Mouse (Mus musculus): Measurements from ENCODE around the gene 0610009B22Rik. TPM values are rescaled to one million over a fixed set of nuclear protein-coding genes. Genes with fewer than 3 reads are reported as not detected.

The 0610009B22Rik gene
- polyA plus RNA-seq, 1 experiment, result 45.7 TPM

GRCm38 (mm10) chr11:51638497-51638896 is 50.2 kb downstream of the 0610009B22Rik start:
- H3K9ac ChIP-seq (ENCODE audit: low read depth, poor library complexity, severe bottlenecking), result peak overlapping the region; percentile 30; the same call in 1 of the 2 replicates
- TF ChIP-seq POLR2A (IDR thresholded peaks at IDR 0.05; ENCODE audit: insufficient read depth, low read length) (no peak), EP300 (IDR thresholded peaks at IDR 0.05; ENCODE audit: insufficient read depth, low read depth, low read length) (no peak), CTCF (IDR thresholded peaks at IDR 0.05; ENCODE audit: low read depth, low read length) (no peak)

GRCm38 (mm10) chr11:51637971-51638414 is 50.7 kb downstream of the 0610009B22Rik start:
- H3K9ac ChIP-seq (ENCODE audit: low read depth, poor library complexity, severe bottlenecking), result peak overlapping the region; percentile 30; the same call in 1 of the 2 replicates
- H3K4me1 ChIP-seq (ENCODE audit: control insufficient read depth, insufficient read depth, low read length), result peaks cover 5% of the 10 kb centered on the region
- no peaks in the 10 kb centered on the region for H3K9me3 ChIP-seq (replicated peaks; ENCODE audit: control insufficient read depth, insufficient read depth, low read length, poor library complexity, severe bottlenecking)
- peaks cover 7% of the 10 kb centered on the region for H3K36me3 ChIP-seq (ENCODE audit: control insufficient read depth, insufficient read depth, low read length, poor library complexity, severe bottlenecking)
- H3K27ac ChIP-seq (ENCODE audit: insufficient read depth, low read length), result peak overlapping the region; percentile 98
- TF ChIP-seq EP300 (IDR thresholded peaks at IDR 0.05; ENCODE audit: insufficient read depth, low read depth, low read length) (peak; percentile 99), POLR2A (IDR thresholded peaks at IDR 0.05; ENCODE audit: insufficient read depth, low read length) (no peak), CTCF (IDR thresholded peaks at IDR 0.05; ENCODE audit: low read depth, low read length) (no peak)
- H3K27me3 ChIP-seq (ENCODE audit: control insufficient read depth, insufficient read depth, low read length, poor library complexity, severe bottlenecking), result no peaks in the 10 kb centered on the region
- no peak overlapping the region for H3K4me3 ChIP-seq (ENCODE audit: low read depth, low read length)

More at GRCm38 (mm10) chr11:51638497-51638896, 50.2 kb downstream of the 0610009B22Rik start:
- H3K4me1 ChIP-seq (ENCODE audit: control insufficient read depth, insufficient read depth, low read length), result peaks cover 7% of the 10 kb centered on the region
- no peaks in the 10 kb centered on the region for H3K9me3 ChIP-seq (replicated peaks; ENCODE audit: control insufficient read depth, insufficient read depth, low read length, poor library complexity, severe bottlenecking)
- H3K4me3 ChIP-seq (ENCODE audit: low read depth, low read length), result no peak overlapping the region
- no peaks in the 10 kb centered on the region for H3K27me3 ChIP-seq (ENCODE audit: control insufficient read depth, insufficient read depth, low read length, poor library complexity, severe bottlenecking)
- H3K36me3 ChIP-seq (ENCODE audit: control insufficient read depth, insufficient read depth, low read length, poor library complexity, severe bottlenecking), result peaks cover 7% of the 10 kb centered on the region
- H3K27ac ChIP-seq (ENCODE audit: insufficient read depth, low read length), result peak overlapping the region; percentile 98

GRCm38 (mm10) chr11:51636323-51636684 is 52.4 kb downstream of the 0610009B22Rik start:
- Histone ChIP-seq H3K4me1 (ENCODE audit: control insufficient read depth, insufficient read depth, low read length) (peaks cover 5% of the 10 kb centered on the region), H3K27me3 (ENCODE audit: control insufficient read depth, insufficient read depth, low read length, poor library complexity, severe bottlenecking) (no peaks in the 10 kb centered on the region), H3K4me3 (ENCODE audit: low read depth, low read length) (peak overlapping the region; percentile 76), H3K36me3 (ENCODE audit: control insufficient read depth, insufficient read depth, low read length, poor library complexity, severe bottlenecking) (0 out of 2 replicates have a peak, but pooled peaks cover 3% of the 10 kb centered on the region), H3K9me3 (replicated peaks; ENCODE audit: control insufficient read depth, insufficient read depth, low read length, poor library complexity, severe bottlenecking) (no peaks in the 10 kb centered on the region), H3K9ac (ENCODE audit: low read depth, poor library complexity, severe bottlenecking) (peak overlapping the region; percentile 87), H3K27ac (ENCODE audit: insufficient read depth, low read length) (peak overlapping the region; percentile 88)
- TF ChIP-seq CTCF (IDR thresholded peaks at IDR 0.05; ENCODE audit: low read depth, low read length) (peak; percentile 12), EP300 (IDR thresholded peaks at IDR 0.05; ENCODE audit: insufficient read depth, low read depth, low read length) (no peak)

GRCm38 (mm10) chr11:51635525-51636322 is 53.0 kb downstream of the 0610009B22Rik start, which contains the start of gene Rmnd5b:
Gene Rmnd5b, minus strand, starts transcription at chr11:51635896.
- Histone ChIP-seq H3K9me3 (replicated peaks; ENCODE audit: control insufficient read depth, insufficient read depth, low read length, poor library complexity, severe bottlenecking) (no peaks in the 10 kb centered on the region), H3K27ac (ENCODE audit: insufficient read depth, low read length) (peak within 1 kb of the TSS; percentile 88), H3K36me3 (ENCODE audit: control insufficient read depth, insufficient read depth, low read length, poor library complexity, severe bottlenecking) (0 out of 2 replicates have a peak, but pooled peaks cover 3% of the 10 kb centered on the region), H3K9ac (ENCODE audit: low read depth, poor library complexity, severe bottlenecking) (peak within 1 kb of the TSS; percentile 87), H3K4me3 (ENCODE audit: low read depth, low read length) (peak within 1 kb of the TSS; percentile 76), H3K27me3 (ENCODE audit: control insufficient read depth, insufficient read depth, low read length, poor library complexity, severe bottlenecking) (no peaks in the 10 kb centered on the region), H3K4me1 (ENCODE audit: control insufficient read depth, insufficient read depth, low read length) (peaks cover 1% of the 10 kb centered on the region)
- TF ChIP-seq EP300 (IDR thresholded peaks at IDR 0.05; ENCODE audit: insufficient read depth, low read depth, low read length) (0 out of 2 replicates have a peak, but pooled peaks have one; percentile 40), CTCF (IDR thresholded peaks at IDR 0.05; ENCODE audit: low read depth, low read length) (no peak)

Other genes with a start within 250 kb of the 0610009B22Rik start
- gene Phykpl, start 104.1 kb downstream of the 0610009B22Rik start, polyA plus RNA-seq (2011; ENCODE audit: insufficient read depth, insufficient read length, low read depth, missing spikeins), result 8.1 and 10.5 TPM in 2 replicates
- gene Hnrnpab, start 82.0 kb downstream of the 0610009B22Rik start, polyA plus RNA-seq (2011; ENCODE audit: insufficient read depth, insufficient read length, low read depth, missing spikeins), result 609 and 639 TPM in 2 replicates
- gene Nhp2, start 69.1 kb downstream of the 0610009B22Rik start, polyA plus RNA-seq (2011; ENCODE audit: insufficient read depth, insufficient read length, low read depth, missing spikeins), result 202 and 205 TPM in 2 replicates
- gene Rmnd5b, start 53.0 kb downstream of the 0610009B22Rik start, polyA plus RNA-seq (2011; ENCODE audit: insufficient read depth, insufficient read length, low read depth, missing spikeins), result 17.9 and 20.2 TPM in 2 replicates
- 18.5 and 19.9 TPM in 2 replicates for gene N4bp3, start 38.0 kb downstream of the 0610009B22Rik start, polyA plus RNA-seq (2011; ENCODE audit: insufficient read depth, insufficient read length, low read depth, missing spikeins)
- 10.1 and 10.6 TPM in 2 replicates for gene D930048N14Rik, start 37.9 kb downstream of the 0610009B22Rik start, polyA plus RNA-seq (2011; ENCODE audit: insufficient read depth, insufficient read length, low read depth, missing spikeins)
- gene Sec24a, start 74.8 kb upstream of the 0610009B22Rik start, polyA plus RNA-seq (2011; ENCODE audit: insufficient read depth, insufficient read length, low read depth, missing spikeins), result 50.2 and 50.5 TPM in 2 replicates
- gene Sar1b, start 74.8 kb upstream of the 0610009B22Rik start, polyA plus RNA-seq (2011; ENCODE audit: insufficient read depth, insufficient read length, low read depth, missing spikeins), result 38.8 and 39.5 TPM in 2 replicates
- 9.6 and 10.1 TPM in 2 replicates for gene Jade2, start 168.8 kb upstream of the 0610009B22Rik start, polyA plus RNA-seq (2011; ENCODE audit: insufficient read depth, insufficient read length, low read depth, missing spikeins)

All from ES-Bruce4 (cell line).